Mouse (Mus musculus) cortical plate, adult 2 months (tissue): Measurements from ENCODE around the gene Micu1.

ENCODE experiments used
- CTCF ChIP-seq: fragments of 200-500 bp; IDR thresholded peaks from 2 replicates; pipeline ENCODE4 v1.5.1; 2011; ENCODE audit warnings: mild to moderate bottlenecking, control low read depth, low read length; ENCODE audit not compliant: insufficient read depth; ENCODE audit errors: extremely low read depth
- POLR2A ChIP-seq: fragments of 200-500 bp; IDR thresholded peaks from 2 replicates; pipeline ENCODE4 v1.6.1; 2011; ENCODE audit warnings: mild to moderate bottlenecking, low read length, control low read depth; ENCODE audit not compliant: insufficient read depth; ENCODE audit errors: extremely low read depth

DNA sequence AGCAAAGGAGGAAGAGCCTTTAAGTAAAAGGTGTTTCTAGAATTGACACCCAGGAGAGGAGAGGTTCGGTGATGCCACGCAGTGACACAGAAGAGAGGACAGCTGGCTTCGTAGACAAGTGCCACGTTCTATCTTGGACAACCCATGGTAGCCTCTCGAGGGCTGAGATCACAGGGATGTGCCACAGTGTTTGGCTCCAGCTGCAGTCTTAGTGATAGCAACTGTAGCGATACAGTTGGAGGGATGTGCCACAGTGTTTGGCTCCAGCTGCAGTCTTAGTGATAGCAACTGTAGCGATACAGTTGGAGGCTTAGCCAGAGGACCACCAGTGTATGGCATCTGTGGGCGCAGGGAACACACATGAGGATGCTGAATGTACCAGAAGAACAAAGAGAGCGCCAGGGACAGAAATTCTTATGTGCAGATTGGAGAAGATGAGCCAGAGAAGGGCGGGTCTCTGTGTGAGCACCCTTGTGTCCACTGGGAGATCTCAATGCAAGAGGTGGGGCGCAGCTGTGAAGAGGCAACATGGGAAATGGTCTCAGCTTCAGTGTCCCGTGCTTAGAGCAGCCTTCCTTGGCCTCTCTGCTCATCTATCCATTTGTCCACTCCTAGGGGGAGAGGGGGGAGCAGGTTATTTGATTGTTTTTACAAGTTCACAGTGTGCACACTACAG lies 98.7 kb downstream of the Micu1 start:
- TF ChIP-seq POLR2A (no peak), CTCF (no peak)
